Mouse (Mus musculus) cerebellum, postnatal 14 days (tissue): ENCODE measurements around the gene Zfand2a.

Experiments
- DNase-seq, 2 experiments: peaks; one replicate each; pipeline ENCODE4 v3.0.0; 2021; ENCODE audit warnings: mixed read lengths in 2 of 2

Gene Zfand2a

GRCm38 (mm10) chr5:139466373-139466772 is 18.0 kb downstream of the Zfand2a start:
- no peak for DNase-seq

- no peak for DNase-seq
These were observed 19.5 kb downstream of the Zfand2a start for GRCm38 (mm10) chr5:139464874-139465273.

GRCm38 (mm10) chr5:139460384-139461067 is 23.8 kb downstream of the Zfand2a start, which contains the start of gene 3110082I17Rik:
TSS of gene 3110082I17Rik (minus strand) at chr5:139460527.
- DNase-seq = peak; percentile 100

DNA sequence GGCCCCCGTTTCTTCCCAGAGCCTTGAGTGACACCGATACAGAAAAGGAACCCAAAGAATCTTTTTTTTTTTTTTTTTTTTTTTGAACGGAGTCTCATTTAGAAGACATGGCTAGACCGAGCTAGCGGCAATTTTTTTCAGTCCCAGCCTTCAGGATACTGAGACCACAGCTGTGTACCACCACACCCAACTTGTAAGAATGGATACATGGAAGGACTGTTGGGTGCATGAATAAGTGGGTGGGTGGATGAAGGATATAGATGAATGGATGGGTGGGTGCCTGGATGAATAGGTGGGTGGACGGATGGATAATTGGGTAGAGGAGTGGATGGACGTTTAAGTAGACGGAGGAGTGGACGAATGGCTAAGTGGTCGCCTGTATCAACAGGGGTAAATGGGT is 24.4 kb downstream of the Zfand2a start:
- DNase-seq = no peak

DNA sequence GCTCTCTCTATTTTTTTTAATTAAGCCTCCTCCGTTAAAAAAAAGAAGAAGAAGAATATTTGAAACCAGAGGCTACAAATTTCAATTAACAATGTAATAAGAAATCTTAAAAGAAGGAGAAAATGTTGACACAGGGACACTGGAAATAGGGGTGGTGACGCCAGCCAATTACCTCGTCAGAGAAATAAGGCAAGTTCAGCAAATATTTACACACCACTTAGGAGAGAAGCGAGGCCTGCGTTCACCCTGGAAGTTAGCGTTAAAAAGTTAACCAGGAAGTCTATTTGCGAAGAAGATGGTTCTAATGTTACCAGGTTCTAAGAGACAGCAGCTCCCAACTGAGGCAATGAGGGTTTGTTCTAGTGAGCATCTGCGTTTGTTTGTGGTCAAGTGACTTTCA is 27.1 kb downstream of the Zfand2a start:
- no peak for DNase-seq

DNA sequence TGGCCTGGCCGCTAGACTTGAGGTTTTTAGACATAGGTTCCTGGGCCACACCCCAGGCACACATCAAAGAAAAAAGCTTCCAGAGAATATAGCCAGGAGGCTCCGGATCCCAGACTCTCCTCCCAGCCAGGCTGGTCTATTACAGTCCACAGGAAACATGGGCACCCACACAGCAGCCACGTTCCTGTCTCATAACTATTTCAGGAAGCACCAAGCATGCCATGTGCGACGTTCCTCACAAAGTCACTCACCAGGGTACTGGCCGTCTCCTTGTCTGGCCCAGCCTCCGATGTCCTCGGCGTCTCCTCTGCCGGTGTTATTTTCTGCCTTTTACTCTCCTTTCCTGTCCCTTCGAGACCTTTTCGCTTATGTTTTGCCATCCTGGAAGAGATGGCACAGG is 29.2 kb downstream of the Zfand2a start:
- no peak for DNase-seq

- DNase-seq = no peak
These were observed 31.3 kb downstream of the Zfand2a start for GRCm38 (mm10) chr5:139453031-139453430.

GRCm38 (mm10) chr5:139449926-139450325 is 34.4 kb downstream of the Zfand2a start:
- no peak for DNase-seq

GRCm38 (mm10) chr5:139449161-139449791 is 35.1 kb downstream of the Zfand2a start:
- DNase-seq = peak in 1 of 2 experiments; percentile 69

DNA sequence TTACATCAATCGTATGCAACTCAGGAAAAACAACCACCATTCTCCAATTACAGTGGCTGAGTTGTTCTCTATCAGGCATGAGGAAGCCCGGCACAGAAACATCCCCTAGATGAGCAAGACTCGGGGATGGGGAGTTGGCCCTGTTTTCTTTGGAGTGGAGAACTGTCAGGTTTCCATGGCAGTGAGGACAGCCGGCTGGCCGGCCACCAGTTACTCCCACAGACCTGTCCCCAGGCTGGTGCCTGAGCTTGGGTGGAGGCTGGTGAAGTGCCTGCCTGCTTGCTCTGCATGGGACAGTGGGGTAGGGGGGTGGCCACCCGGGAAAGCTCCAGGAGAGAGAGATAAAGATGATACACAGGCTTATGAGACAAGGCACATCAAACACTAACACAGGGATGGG is 36.3 kb downstream of the Zfand2a start:
- peak in 1 of 2 experiments; percentile 56 for DNase-seq

- DNase-seq = peak in 1 of 2 experiments; percentile 55
These were observed 39.1 kb downstream of the Zfand2a start for GRCm38 (mm10) chr5:139445258-139445657.

DNA sequence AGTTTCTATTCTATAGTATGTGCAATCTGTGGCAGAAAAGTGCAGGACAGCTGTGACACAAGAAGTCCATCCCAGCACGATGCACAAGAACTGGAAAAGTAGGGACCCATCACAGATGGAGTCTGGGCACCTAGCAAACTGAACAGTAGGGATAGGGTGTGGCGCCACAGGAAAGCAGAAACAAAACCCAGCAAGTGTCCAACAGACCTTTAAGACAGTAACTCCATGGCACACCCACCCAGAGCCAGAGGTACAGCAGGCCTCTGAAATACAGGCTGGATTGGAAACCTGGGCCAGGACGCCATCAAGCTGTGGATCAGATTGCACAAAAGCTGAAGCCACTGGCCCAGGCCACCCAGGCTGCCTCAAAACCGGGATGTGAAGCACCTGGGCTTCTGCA is 41.4 kb downstream of the Zfand2a start:
- DNase-seq = no peak

- DNase-seq = peak in 1 of 2 experiments; percentile 54
These were observed 41.9 kb downstream of the Zfand2a start for GRCm38 (mm10) chr5:139442428-139442827.

DNA sequence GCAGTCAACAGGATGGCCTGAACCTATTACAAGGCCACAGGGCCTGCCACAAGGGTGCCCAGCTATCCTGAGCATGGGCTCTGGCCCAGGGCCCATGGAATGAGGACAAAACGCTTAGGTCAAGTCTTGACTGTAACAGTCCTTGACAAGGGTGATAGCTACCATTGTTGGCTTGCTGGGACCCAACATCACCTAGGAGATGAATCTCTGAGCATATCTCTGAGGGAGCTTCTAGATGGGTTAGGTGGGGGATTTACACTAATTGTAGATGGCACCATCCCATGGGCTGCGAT is 42.7 kb downstream of the Zfand2a start:
- no peak for DNase-seq

DNA sequence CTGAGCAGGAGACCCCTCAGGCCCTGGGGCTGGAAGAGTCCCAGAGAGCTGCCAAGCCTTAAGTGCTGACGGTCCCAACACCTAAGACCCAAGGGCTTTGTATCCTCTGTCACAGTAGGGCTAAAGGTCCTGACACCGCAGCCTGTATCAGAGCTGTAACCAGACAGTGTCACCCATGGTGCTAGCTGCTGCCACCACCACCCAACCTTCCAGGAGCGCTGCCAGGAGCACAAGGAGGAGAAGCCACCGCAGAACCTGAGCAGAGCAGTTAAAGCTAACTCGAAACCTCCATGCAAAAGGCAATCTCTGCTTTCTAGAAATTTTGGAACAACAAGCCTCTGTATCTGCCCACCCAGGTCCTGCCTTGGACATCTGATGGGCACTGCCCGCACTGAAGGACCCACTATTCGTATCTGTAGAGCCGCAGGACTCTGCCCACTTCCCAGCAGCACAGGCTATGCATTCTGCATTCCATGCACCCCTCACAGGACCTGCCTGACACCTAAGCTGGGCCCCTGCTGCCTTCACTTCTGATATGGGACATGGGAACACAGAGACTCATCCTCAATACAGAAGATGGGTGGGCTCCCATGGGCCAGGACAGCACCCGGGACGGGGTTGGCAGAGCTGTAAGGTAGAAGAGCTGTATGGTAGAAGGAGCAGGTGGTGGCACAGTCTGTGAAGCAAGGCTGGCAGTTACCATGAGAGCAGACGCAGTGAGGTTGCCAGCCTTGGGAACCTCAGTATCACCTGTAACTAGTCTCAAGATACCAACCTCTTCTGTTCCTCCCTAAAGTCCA is 43.2 kb downstream of the Zfand2a start:
- DNase-seq = peak in 1 of 2 experiments; percentile 72

DNA sequence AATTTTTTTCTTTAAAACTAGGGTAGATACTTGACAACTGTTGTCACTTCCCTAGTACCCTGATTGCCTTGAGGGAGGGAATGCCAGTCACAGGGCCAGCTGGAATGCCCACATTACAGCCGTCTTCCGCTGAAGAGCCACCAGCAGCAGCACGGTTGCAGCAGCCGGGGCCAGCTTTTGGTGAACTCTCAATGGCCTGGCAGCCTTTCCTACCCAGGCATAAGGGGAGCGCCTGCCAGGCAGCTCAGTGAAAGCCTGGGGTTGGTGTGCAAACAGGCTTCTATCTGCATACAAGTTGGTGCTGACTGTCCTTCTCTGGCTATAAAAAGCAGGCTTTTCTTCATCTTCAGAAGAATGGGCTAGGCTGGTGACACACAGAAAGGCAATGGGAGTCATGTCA is 43.9 kb downstream of the Zfand2a start:
- DNase-seq = peak; percentile 62 to 63

GRCm38 (mm10) chr5:139438440-139438839 is 45.9 kb downstream of the Zfand2a start:
- DNase-seq = no peak

DNA sequence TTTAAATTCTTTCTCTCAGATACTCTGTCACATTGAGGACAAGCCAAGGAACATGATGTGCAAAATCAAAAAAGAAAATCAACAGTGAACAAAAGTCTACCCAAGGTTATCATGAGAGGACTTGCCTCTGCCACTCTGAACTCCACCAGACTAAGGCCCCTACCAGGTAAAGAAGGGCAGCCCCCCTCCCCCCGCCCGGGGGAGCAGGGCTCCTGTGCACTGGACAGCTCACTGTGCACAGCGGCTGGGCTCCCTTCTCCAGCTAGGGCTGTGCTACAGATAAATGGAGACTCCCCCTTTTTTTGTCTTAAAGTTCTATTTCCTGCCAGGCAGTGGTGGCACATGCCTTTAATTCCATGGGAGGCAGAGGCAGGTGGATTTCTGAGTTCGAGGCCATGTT is 46.6 kb downstream of the Zfand2a start:
- no peak for DNase-seq

- DNase-seq = peak in 1 of 2 experiments; percentile 54
These were observed 49.4 kb downstream of the Zfand2a start for GRCm38 (mm10) chr5:139434940-139435339.

DNA sequence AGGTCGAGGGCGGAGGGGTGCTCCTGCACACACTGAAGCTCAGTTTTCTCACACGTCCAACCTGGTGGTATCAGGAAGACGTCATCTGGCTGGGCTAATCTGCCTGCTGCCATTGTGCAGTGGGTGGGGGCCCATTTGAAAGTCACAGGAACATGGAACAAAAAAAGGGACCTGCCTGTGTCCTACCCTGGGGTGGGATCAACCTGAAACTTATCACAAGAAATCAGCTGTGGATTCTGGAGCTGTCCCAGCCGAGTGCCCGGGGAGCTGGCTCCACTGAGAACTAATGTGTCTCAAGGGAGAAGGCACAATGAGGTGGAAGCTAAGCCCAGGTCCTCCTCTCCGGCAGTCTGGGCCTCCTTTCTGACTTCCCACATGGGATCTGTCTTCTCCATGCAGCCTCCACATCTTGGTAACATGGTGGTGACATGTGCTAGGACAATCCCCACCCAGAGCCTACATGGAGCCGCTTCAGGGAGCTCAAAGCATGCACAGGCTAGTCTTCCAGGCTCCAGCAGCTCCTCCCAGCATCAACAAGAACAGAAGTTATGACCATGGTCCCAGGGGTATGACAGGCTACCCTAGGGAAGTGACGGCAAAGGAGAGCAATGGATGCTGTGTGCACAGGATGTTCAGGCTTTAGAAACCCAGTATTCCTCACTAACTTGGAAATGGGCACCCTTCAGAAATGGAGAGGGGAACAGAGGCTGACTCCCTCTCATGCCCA is 50.3 kb downstream of the Zfand2a start:
- no peak for DNase-seq

DNA sequence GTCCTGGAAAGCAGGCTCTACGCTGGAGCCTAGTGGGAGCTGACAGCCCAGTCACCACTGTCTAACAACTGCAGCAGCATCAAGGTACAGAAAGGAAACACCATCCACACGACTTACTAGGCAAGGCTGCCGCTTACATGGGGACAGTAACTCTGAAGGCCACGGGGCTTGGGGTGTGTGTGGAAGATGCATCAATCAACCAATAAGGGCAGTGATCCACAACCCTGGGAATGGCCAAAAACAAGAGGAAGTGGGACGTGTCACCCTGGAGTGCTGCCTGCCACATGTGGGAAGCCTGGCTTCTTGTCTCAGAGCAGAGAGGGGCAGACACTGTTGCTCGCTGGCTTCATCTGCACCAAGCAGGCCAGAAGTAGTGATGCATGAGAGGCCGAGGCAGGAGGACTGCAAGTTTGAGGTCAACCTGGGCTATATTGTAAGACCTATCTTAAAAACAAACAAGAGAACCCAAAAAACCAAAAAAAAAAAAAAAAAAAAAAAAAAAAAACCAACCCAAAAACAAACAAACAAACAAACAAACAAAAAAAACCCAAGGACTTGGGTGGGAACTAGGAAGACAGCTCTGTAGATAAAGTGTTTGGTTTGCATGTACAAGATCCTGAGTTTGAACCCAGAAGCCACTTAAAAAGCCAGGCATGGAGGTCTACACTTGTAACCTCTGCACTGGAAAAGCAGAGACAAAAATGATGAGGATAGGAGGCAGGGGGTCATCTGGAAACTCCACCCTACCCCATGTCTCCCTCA is 51.4 kb downstream of the Zfand2a start:
- DNase-seq = no peak

DNA sequence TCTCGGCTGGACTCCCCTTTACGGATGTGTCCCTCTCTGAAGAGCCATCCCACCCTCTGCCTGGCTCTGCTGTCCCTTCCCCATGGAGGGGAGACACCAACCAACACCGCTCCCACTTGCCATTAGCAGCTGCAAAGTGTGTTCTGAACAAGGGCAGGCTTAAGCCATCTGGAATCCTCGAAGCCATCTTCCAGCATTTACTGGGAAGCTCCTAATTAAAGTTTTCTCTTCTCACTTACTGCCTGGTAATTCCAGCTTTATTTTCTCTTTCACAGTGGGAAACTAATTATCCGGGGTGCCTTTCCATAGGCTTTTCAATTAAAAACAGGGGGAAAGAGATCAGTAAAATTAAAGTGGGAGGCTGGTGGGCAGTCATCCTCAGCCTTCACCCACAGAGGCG is 52.0 kb downstream of the Zfand2a start:
- DNase-seq = no peak
